Mouse (Mus musculus): ENCODE measurements around the gene Wasf1.

Gene Wasf1

DNA sequence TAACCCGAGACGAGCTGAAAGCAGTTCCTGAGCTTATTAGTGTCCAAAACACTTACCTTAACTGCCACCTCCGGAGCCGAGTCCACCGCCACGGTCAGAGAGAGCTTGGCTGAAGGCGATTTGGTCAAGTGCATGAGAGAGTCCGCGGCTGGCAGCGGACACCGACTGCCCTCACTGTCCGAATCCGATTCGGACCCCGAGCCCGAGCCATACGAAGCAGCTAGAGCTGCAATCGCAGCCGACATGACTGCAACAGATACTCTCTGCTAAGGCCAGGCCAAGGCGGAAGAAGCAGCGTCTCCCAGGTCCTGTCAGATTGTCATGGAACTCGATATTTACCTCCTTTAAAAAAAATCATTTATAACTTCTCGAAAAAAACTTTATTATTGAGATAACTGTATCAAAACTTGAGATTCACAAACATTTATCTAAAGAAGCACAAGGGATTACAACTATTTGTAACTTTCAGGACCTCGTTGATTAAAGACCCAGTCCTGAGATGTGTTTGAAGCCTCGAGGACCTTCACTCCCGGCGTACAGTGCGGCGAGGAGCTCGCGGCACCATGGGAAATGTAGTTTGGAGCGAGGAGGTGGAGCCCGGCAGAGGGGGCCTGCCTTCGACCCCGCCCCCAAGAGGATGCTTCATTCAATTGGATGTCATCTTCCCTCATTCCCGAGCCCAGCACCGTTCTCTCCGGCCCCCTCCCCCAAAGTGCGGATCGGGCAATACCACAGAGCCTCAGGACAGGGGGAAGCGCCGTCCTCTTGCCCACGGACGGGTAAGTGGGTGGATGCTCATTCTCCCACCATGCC is at the start of gene Wasf1, which contains the start of gene Cdc40:
TSS of gene Wasf1 (plus strand) at position 645 of the 813 bp plus-strand sequence.
TSS of gene Cdc40 (minus strand) at position 481 of the 813 bp plus-strand sequence.
- peak; percentile 91 to 96 for DNase-seq (ENCODE audit: low spot score in 2 of 2)

DNA sequence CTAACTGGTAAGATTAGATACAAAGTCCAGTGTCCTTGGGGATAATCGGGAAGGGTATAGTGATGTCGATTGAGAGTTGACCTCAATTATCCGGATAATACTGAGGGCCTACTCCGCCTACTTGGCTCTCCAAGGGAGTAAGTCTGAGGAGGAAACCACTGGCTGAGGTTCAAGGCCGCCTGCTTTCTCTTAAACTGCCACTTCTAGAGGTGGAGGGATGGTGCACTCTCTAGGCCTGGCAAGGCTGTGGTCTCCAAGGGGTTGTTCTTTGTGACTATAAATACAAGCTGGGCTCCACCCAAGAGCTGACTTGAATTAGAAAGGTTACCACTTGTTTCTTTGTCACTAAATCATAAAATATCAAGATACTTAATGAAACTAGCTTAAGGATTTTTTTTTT is 43.2 kb upstream of the Wasf1 start:
- no peak for DNase-seq (ENCODE audit: low spot score in 2 of 2)

DNA sequence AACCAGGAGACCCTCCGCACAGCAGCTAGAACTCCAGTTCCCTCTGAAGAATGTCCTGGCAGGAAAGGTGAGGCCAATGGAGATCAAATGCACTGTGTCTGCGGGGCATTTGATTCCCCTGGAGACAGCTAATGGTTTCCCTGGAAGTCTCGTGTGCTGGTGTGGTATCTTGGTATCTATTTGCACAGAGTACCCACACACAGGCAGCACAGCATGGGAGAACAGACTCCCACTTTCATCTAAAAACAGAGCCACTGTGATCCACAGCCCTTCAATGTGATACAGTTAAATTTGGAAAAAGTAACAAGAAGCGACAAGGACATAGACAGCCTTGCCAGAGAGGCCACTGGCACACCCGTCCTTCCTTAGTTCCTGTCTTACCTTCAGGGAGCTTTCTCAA is 39.4 kb upstream of the Wasf1 start:
- DNase-seq (ENCODE audit: low spot score in 2 of 2) = no peak

DNA sequence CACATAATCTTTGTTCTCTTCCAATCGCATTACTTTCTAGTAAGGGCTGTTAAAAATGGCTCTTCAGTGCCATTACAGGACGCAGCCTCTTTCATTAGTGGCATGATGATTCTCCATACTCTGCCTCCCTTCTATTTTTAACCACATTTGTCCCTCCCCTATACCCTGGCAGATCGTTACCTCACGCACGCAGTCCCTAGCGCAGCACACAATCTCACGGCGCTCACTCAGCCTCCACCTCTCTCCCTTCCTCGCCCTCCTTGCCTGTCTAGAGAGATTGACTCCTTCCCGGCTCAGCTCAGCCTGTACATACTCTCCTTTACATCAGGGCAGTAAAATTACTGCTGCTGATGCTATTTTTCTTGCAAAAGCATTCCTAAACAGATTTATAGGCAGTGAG is 38.7 kb upstream of the Wasf1 start:
- no peak for DNase-seq (ENCODE audit: low spot score in 2 of 2)

DNA sequence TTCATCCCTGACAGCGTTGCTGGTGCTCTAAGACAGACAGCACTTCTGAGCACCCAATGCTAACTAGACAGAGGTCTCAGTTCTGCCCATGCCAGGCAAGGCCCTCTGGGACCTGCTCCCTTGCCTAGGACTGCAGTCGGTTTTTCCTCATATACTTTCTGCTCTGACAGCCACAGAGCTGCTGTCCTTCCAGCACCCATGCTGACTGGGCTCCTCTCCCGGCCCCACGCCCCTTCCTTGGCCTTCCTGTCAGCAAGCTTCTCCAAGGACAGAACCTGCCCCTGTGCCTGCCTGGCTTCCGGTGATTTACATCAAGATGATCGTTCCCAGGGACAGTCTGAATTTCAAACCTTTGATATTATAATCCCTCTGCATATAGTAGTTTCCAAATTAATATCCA is 37.6 kb upstream of the Wasf1 start:
- DNase-seq (ENCODE audit: low spot score in 2 of 2) = no peak

DNA sequence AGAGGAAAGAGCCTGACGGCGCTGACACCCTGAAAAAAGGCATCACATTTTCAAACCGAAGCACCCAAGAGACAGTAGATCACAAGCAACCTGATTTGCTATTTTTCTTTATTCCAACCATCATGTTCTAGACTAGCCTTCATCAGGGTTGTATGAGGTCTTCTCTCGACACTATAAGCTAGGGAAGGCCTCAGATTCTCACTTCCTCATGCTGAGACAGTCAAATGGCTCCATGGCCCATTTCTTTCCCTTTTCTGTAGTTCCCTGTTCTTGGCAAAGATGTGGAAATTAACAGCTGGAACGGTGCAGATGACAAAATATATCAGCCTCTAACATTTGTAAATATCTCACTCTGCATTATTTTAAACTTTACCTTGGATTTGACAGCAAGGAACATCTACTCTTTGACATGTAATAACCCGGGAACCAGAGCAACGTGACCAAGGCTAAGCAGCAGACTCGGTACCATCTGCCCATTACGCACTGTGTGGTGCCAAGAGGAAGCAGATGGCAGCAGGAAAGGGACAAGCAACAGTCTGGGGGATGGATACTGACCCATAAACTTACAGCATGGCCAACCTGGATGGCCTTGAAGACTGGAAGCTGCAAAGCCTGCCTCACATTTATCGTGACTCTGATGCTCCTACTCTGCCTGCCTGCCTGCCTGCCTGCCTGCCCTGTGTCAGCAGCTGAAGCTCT is 36.0 kb upstream of the Wasf1 start:
- peak in 1 of 2 experiments; percentile 20 for DNase-seq (ENCODE audit: low spot score in 2 of 2)

DNA sequence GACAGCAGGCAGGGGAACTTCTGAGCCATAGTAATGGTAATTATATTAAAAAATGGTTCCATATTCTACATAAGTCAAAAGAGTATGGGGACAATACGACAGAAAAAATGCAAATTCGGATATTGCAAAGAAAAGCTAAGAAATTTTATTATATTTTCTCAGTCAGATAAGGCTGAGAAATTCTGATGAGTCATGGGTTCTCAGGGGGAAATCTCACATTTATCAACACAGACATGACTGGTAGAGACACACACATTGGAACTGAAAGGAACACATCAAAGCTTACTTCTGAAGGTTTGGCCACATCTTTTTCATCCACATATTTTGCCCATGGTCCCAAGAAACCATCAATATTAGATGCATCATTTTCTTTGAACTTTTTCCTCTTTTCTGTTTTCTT is 32.6 kb upstream of the Wasf1 start:
- DNase-seq (ENCODE audit: low spot score in 2 of 2) = no peak

DNA sequence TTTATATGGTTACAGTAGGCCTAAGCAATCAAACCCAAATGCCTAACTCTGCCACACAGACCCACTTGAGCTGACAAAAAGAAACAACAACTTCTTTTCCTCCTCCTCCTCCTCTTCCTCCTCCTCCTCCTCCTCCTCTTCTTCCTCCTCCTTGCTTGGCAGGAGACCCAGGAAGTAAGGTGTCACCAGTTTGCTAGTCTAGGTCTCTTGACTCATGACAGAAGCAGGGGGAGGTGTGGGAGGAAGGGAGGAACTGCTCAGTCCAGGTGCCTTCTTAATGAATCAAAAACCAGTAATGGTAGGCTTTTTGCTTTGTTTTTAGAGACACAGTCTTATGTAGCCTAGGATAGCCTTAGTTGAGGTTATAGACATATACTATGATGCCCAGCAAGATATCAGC is 32.1 kb upstream of the Wasf1 start:
- DNase-seq (ENCODE audit: low spot score in 2 of 2) = no peak

DNA sequence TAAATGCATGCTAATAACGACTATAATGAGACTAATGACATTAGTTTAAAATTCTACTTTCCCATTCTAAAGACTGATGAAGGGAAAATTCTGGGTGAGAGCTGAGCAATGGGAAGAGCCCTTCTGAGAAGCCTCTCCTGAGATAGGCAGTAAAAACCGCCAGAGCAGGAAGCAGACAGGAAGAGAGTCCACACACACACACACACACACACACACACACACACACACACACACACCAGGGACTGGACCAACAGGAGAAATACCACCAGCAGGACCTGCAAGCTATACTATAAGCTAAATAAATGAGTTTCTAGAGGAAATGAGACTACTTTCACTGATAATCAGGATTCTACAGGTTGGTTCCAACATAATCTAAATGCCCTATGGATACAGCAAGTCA is 27.7 kb upstream of the Wasf1 start:
- no peak for DNase-seq (ENCODE audit: low spot score in 2 of 2)

DNA sequence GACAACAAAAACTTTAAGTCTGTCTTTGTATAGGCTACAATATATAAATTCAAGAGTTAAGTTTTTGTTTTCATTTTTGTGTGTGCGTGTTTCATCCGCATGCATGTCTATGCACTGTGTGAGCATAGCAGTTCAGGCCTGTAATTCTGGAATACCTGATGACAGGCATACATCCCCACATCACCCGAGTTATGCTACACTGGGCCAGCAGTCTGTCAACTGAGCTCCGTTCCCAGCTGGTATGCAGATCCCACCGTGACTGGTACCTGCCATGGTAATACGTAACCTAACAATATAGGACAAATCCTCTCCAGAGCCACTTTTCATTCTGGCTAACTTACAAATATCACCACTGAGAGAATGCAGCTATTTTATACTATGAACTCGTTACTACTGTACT is 26.6 kb upstream of the Wasf1 start:
- DNase-seq (ENCODE audit: low spot score in 2 of 2) = no peak

DNA sequence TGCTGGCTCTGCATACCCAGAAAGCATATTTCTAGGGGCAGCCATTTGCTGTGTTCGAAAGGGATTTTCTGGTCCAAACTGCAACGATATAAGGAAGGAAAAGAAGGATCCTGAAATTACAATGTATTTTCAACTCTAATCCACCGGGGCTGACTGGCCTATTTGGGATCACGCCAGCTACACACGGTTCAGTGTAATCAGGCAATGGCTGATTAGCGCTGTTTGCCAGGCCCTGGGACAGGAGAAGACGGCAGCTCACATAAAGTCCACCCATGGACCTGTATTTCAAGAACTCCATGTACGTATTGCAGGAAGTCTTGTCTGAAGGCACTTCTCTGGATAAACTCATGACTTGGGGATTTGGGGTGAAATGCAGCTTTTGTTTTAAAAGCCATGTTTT is 25.7 kb upstream of the Wasf1 start:
- DNase-seq (ENCODE audit: low spot score in 2 of 2) = peak in 1 of 2 experiments; percentile 58

DNA sequence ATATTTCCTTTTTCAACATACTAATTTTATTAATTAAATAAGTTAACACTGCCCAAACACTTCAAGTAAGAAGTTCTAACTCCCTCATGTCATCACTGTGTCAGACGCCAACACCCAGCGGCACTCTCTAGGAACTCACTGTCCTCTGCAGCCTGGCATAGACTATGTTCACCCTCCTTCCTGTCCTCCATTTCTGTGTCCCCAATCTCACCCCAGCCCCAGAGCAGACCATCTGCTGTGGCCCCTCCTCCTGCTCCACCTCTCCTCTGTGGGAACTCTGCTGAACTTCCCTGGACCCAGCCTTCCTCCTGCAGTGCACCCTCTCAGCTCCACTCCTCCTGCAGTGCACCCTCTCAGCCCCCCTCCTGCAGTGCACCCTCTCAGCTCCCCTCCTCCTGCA is 15.2 kb upstream of the Wasf1 start:
- DNase-seq (ENCODE audit: low spot score in 2 of 2) = no peak

DNA sequence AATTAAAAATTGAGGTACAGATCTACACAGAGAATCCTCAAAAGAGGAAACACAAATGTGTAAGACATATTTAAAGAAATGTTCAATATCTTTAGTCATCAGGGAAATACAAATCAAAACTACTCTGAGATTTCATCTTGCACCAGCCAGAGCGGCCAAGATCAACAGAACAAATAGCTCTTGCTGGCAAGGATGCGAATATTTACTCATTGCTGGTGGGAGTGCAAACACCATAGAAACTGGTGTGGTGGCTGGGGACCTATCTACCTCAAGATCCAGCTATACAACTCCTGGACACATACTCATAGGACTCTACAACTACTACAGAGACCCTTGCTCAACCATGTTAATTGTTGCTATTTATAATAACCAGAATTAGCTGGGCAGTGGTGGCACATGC is 12.0 kb upstream of the Wasf1 start:
- DNase-seq (ENCODE audit: low spot score in 2 of 2) = no peak

DNA sequence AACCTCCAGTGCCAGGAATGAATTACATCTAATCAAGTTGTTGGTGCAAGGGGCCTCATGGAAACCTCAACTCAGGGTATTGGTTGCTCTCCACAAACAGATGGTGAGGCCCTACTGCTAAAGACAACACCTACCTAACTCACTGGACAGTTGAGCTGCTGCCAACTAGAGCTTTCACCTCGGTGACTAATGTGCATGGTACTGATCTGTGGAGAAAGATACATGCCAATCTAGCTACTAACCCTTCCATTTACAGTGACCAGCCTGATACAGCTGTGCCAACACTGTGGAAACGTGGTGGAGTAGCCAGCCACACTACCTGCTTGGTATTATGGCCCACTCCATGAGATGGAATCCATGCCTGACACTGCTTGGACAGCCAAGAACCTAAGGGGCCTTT is 11.2 kb upstream of the Wasf1 start:
- DNase-seq (ENCODE audit: low spot score in 2 of 2) = no peak

DNA sequence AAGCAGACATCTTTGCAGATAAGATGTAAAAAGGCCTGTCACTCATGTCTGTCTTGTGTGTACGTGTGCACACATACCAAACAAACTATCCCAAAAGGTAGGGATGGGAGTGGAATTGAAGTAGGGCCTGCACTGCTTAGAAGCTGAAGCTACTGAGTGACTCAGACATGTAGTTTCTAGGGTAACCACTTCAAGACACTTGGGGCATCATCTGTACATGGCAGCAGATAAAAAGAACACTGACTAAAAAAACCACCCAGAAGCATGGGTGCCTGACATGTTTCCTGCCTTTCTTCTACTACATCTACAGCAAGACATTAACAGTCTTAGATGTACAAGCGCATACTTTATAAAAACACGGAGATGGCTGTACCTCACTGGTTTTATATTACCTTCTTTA is 5.0 kb upstream of the Wasf1 start:
- DNase-seq (ENCODE audit: low spot score in 2 of 2) = no peak

DNA sequence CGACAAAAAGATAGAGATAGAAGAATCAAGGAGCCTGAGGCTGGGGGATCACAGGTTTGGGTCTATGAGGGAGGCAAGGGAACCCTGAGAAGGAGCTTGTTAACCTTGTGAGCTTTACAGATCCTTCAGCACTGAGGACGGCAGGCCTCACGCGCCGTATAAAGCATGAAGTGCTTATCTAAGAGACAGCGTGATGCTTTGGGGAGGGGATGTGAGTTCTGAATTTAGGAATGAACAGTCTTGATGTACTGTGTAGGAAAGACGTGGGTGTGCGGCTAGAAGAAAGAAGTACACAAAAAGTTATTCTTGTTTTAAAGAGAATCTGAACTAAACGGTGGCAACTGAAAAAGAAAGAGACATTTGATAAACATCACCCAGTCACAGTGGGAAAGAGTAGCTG is 3.3 kb upstream of the Wasf1 start:
- DNase-seq (ENCODE audit: low spot score in 2 of 2) = no peak

DNA sequence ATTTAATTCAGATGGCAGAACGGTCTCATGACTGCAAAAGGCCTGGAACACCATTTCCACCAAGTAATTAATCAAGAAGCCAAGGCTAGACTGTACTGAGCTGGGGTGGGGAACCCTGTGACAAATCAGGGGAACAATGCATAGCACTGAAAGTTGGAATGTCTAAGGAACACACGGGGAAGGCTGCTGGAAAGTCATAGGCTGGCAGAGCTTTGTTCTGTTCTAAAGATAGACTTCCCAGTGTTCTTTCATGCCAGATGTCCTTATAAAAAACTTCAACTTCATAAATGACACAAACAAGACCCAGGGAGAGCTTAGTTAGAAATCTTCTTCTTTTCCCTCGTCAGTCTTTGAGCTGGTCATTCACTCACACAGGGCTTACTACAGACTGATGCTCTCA is 2.0 kb upstream of the Wasf1 start:
- DNase-seq (ENCODE audit: low spot score in 2 of 2) = no peak

DNA sequence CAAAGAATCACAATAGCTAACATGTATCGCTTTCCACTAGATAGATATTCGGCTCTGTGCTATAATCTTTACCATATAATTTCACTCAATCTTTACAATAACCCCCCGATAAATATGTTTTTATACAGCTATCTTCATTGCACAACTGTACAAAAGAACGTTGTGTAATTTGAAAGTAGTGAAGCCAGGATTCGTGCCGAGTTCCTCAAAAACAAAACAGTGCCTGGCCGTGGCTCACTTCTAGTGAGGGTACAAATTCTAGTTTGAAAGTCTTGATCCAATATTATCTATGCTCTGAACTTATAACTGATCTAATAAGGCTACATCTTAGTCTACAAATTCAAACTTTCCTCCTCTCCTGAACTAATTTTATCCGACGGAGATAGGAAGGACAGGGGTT is 942 bp upstream of the Wasf1 start:
- no peak for DNase-seq (ENCODE audit: low spot score in 2 of 2)

DNA sequence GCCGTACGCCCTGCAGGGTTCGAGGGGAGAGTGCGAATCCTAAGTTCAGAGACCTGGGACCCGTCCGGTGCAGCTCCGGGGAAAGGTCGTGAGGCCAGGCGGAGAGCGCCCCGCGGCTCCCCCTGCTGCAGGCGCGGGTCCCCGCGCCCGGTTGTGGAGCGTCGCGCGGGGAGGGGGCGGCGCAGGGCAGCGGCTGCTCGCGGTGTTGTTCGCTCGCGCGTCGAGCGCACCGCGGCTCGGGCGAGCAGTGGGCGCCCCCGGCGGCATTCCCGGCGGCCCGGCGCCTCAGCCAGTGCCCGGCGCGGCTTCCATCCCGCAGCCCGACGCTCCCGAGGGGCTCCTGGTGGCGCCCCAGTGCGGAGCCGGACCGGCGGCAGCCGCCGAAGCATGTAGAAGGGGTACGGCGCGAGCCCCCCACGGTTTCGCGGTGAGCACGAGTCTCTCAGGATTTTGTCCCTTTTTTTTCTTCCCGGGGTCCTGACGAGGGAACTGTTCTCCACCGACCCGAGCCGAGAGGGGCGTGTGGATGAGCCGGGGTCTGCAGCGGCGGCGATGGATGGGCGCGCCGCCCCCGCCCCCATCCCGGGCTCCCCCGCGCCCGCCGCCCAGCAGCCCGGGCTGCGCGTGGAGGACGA is 486 bp downstream of the Wasf1 start:
- no peak for DNase-seq (ENCODE audit: low spot score in 2 of 2)

DNA sequence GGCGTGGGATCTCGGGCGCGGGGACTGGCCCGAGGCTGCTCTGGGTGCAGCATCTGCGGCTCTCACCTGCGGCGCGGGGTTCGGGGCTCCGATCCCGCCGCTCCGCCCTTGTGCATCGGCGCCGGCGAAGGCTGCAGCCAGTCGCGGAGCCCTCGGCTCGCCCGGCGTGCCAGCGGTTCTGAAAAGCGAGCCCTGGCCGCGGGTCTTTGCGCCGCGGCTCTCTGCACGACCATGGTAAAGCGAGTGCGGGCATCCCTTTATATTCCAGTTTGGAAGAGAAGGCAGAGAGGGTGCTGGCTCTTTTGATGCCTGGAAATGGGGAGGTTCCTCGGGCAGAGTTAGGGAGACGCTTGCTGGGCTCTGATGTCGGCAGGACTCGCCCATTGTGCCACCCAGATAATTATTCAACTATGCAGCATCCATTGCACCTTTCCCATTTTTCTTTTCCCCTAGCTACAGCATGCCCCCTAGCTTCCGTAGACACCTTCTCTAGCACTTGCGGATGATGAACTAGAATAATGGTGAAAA is 1.1 kb downstream of the Wasf1 start:
- peak in 1 of 2 experiments; percentile 55 for DNase-seq (ENCODE audit: low spot score in 2 of 2)

DNA sequence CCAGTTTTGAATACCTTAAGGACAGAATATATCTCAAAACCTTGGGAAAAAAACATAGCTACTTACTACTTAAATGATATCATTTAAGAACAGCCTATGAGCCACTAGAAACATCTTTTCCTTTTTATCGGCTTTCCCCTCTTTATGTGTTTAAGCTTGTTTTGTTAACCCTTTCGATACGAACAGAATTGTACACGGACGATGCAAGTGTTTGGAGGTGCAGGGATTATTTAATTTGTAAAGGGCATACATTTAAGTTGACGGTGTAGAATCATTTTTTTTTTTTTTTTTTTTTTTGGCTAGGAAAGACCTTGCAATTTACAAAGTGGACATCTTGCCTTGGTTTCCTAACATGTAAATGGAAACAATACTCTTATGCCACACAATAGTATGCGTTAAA is 2.2 kb downstream of the Wasf1 start:
- no peak for DNase-seq (ENCODE audit: low spot score in 2 of 2)

DNA sequence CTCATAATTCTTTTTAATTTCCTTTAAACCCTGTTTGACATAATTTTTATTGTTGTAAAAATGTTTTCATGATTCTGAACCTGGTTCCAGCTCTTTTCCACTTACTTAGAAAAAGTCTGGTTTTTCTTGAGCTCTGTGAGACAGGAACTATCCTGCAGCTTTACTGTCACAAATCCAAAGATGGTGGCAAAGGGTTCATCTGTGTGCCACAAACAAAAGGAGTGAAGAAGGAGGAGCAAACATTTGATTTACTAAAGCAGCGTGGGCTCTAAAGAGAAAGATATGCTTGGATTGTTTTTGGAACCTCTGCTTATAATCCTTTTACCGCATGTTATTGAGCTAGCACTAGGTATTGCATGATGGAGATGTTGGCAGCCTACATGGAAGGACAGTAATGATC is 4.0 kb downstream of the Wasf1 start:
- no peak for DNase-seq (ENCODE audit: low spot score in 2 of 2)

DNA sequence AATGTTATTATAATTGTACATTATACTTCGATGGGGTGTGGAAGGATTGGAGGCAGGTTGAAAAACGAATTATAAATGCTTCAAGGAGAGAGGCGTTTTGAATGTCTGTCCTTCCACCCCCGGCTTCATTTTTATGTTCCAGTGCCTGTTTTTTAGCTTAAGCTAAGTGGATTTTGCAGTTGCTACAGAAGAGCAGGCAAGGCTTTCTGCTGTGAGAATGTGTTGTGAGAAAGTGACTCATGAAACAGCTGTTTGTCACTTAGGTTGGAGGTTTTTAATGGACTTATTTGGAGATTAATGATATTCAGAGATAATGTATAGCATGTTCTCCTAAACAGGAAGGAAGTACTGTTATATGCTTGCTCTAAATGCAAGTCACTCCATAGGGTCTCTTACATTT is 5.9 kb downstream of the Wasf1 start:
- DNase-seq (ENCODE audit: low spot score in 2 of 2) = no peak

All from cerebellum, postnatal 4 days (tissue).